Mouse (Mus musculus) heart, adult 2 months (tissue): ENCODE measurements around the gene Rsph6a.
A peak's percentile ranks its signal among the peaks of the same experiment; 100 is the strongest.

Experiments used
- CTCF ChIP-seq: fragments of 200-600 bp; IDR thresholded peaks from 2 replicates; pipeline ENCODE4 v1.8.1; 2022; ENCODE audit warnings: antibody characterized with exemption, mild to moderate bottlenecking, moderate library complexity
- POLR2A ChIP-seq: fragments of 200-500 bp; IDR thresholded peaks from 2 replicates; pipeline ENCODE4 v1.6.1; 2011; ENCODE audit warnings: mild to moderate bottlenecking, low read depth, low read length, control low read depth; ENCODE audit not compliant: insufficient read depth

GRCm38 (mm10) chr7:19023357-19023814, 31.1 kb upstream of the Rsph6a start, which contains the start of gene Foxa3:
- TF ChIP-seq POLR2A (no peak), CTCF (peak; percentile 67)
